Mouse (Mus musculus) MEL (cell line): Measurements from ENCODE around the gene Fam19a2. TPM values are rescaled to one million over a fixed set of nuclear protein-coding genes. Genes with fewer than 3 reads are reported as not detected.

Experiments
- DNase-seq: peaks from one replicate; pipeline ENCODE4 v3.0.0; 2011; ENCODE audit warnings: low read depth, low spot score
- H3K27ac ChIP-seq: 2 replicates; pipeline ENCODE4 v1.5.1; 2012; ENCODE audit warnings: low read depth, mild to moderate bottlenecking, control low read depth, low read length, moderate library complexity; ENCODE audit not compliant: control insufficient read depth
- H3K27me3 ChIP-seq, 2 experiments: fragments of 150-350 bp in 1 of 2; sonication (generic) in 1 of 2; 2 replicates each; pipeline ENCODE4 v1.6.1; 2012; ENCODE audit warnings: low read length in 2 of 2, mild to moderate bottlenecking in 2 of 2, improper control_type of control experiment in 1 of 2, moderate library complexity in 1 of 2; ENCODE audit not compliant: insufficient read depth in 2 of 2, control insufficient read depth in 1 of 2
- H3K36me3 ChIP-seq, 2 experiments: 2 replicates each; pipeline ENCODE4 v1.6.1; 2012 to 2014; ENCODE audit warnings: low read length in 2 of 2, improper control_type of control experiment in 1 of 2, inconsistent platforms in 1 of 2, mild to moderate bottlenecking in 1 of 2; ENCODE audit not compliant: insufficient read depth in 2 of 2, control insufficient read depth in 1 of 2
- H3K4me1 ChIP-seq, 2 experiments: fragments of 150-350 bp in 1 of 2; sonication (generic) in 1 of 2; 2 replicates each; pipeline ENCODE4 v1.6.1; 2012; ENCODE audit warnings: low read length in 2 of 2, improper control_type of control experiment in 1 of 2, mild to moderate bottlenecking in 1 of 2; ENCODE audit not compliant: insufficient read depth in 2 of 2, control insufficient read depth in 1 of 2
- H3K4me3 ChIP-seq, 2 experiments: fragments of 150-350 bp in 1 of 2; sonication (generic) in 1 of 2; 2 replicates each; pipeline ENCODE4 v1.5.1; 2012; ENCODE audit warnings: low read depth in 2 of 2, low read length in 2 of 2, mild to moderate bottlenecking in 2 of 2, moderate library complexity in 2 of 2, control low read depth in 1 of 2, improper control_type of control experiment in 1 of 2; ENCODE audit not compliant: control insufficient read depth in 1 of 2, insufficient read depth in 1 of 2
- H3K79me2 ChIP-seq: 2 replicates; pipeline ENCODE4 v1.6.1; 2012; ENCODE audit warnings: mild to moderate bottlenecking, low read length, moderate library complexity; ENCODE audit not compliant: control insufficient read depth, poor library complexity, insufficient read depth
- H3K9ac ChIP-seq: 2 replicates; pipeline ENCODE4 v1.6.1; 2012; ENCODE audit warnings: low read depth, mild to moderate bottlenecking, control low read depth, low read length, moderate library complexity; ENCODE audit not compliant: control insufficient read depth, poor library complexity, severe bottlenecking
- H3K9me3 ChIP-seq: fragments of 150-350 bp; sonication (generic); replicated peaks from 2 replicates; pipeline ENCODE4 v1.6.1; 2012; ENCODE audit warnings: mild to moderate bottlenecking, low read length, improper control_type of control experiment, moderate library complexity; ENCODE audit not compliant: insufficient read depth
- CTCF ChIP-seq, 3 experiments: IDR thresholded peaks in 2 of 3; conservative IDR thresholded peaks in 1 of 3; 2 replicates each; pipeline ENCODE4 v1.5.1; 2011 to 2012; ENCODE audit warnings: low read length in 3 of 3, low read depth in 2 of 3, mild to moderate bottlenecking in 2 of 3, improper control_type of control experiment in 1 of 3, inconsistent platforms in 1 of 3, mixed read lengths in 1 of 3, moderate library complexity in 1 of 3; ENCODE audit not compliant: control insufficient read depth in 1 of 3, insufficient read depth in 1 of 3, poor library complexity in 1 of 3, severe bottlenecking in 1 of 3
- E2F4 ChIP-seq: IDR thresholded peaks from 2 replicates; pipeline ENCODE4 v1.6.1; 2011; ENCODE audit warnings: low read depth, low read length, improper control_type of control experiment, borderline replicate concordance
- ELF1 ChIP-seq: IDR thresholded peaks from 2 replicates; pipeline ENCODE4 v1.6.1; 2014; ENCODE audit warnings: low read depth, mild to moderate bottlenecking, inconsistent platforms, low read length, improper control_type of control experiment, moderate library complexity
- GABPA ChIP-seq: IDR thresholded peaks from 2 replicates; pipeline ENCODE4 v1.6.1; 2012; ENCODE audit warnings: low read depth, mild to moderate bottlenecking, inconsistent platforms, low read length, improper control_type of control experiment, moderate library complexity
- GATA1 ChIP-seq: IDR thresholded peaks from 2 replicates; pipeline ENCODE4 v1.6.1; 2011; ENCODE audit warnings: low read depth, low read length, improper control_type of control experiment
- HCFC1 ChIP-seq: IDR thresholded peaks from 2 replicates; pipeline ENCODE4 v1.6.1; 2012; ENCODE audit warnings: low read depth, mild to moderate bottlenecking, inconsistent platforms, low read length, improper control_type of control experiment, moderate library complexity
- JUND ChIP-seq: IDR thresholded peaks from 2 replicates; pipeline ENCODE4 v1.6.1; 2011; ENCODE audit warnings: low read depth, mild to moderate bottlenecking, improper control_type of control experiment, low read length
- KAT2A ChIP-seq: conservative IDR thresholded peaks from 2 replicates; pipeline ENCODE4 v1.6.1; 2012; ENCODE audit warnings: low read depth, low read length, improper control_type of control experiment, inconsistent platforms
- MYC ChIP-seq: IDR thresholded peaks from 2 replicates; pipeline ENCODE4 v1.6.1; 2011; ENCODE audit warnings: low read depth, mild to moderate bottlenecking, low read length, improper control_type of control experiment, moderate library complexity
- NELFE ChIP-seq: IDR thresholded peaks from 2 replicates; pipeline ENCODE4 v1.6.1; 2011; ENCODE audit warnings: low read depth, low read length, improper control_type of control experiment
- POLR2AphosphoS2 ChIP-seq: IDR thresholded peaks from 2 replicates; pipeline ENCODE4 v1.6.1; 2011; ENCODE audit warnings: low read length, improper control_type of control experiment
- SIN3A ChIP-seq: IDR thresholded peaks from 2 replicates; pipeline ENCODE4 v1.6.1; 2012; ENCODE audit warnings: low read length, improper control_type of control experiment, inconsistent platforms
- TBP ChIP-seq: IDR thresholded peaks from 2 replicates; pipeline ENCODE4 v1.8.0; 2011; ENCODE audit warnings: low read depth, low read length, improper control_type of control experiment
- UBTF ChIP-seq: IDR thresholded peaks from 2 replicates; pipeline ENCODE4 v1.6.1; 2012; ENCODE audit warnings: low read depth, mild to moderate bottlenecking, inconsistent platforms, low read length, improper control_type of control experiment, moderate library complexity, borderline replicate concordance; ENCODE audit not compliant: insufficient read depth
- USF1 ChIP-seq: IDR thresholded peaks from 2 replicates; pipeline ENCODE4 v1.6.1; 2014; ENCODE audit warnings: low read depth, mild to moderate bottlenecking, inconsistent platforms, low read length, improper control_type of control experiment, moderate library complexity
- ZC3H11A ChIP-seq: IDR thresholded peaks from 2 replicates; pipeline ENCODE4 v1.6.1; 2012; ENCODE audit warnings: low read depth, mild to moderate bottlenecking, inconsistent platforms, low read length, improper control_type of control experiment
- polyA plus RNA-seq, 2 experiments: library from polyadenylated mRNA; stranded (reverse) in 1 of 2; unstranded in 1 of 2; fragments of >175 nt in 1 of 2; fragments of >200 nt in 1 of 2; gene quantifications; 2 replicates each; pipeline versions ENCODE4 v1.2.1 to v1.2.4; 2012; ENCODE audit warnings: low replicate concordance in 2 of 2, low read depth in 1 of 2; ENCODE audit not compliant: insufficient read length in 2 of 2, insufficient read depth in 1 of 2, missing spikeins in 1 of 2
- total RNA-seq: library from RNA; depleted of rRNA; stranded (reverse); fragments of 300-350 nt; gene quantifications from 2 replicates; pipeline ENCODE4 v1.2.3, GENCODE M21; 2012

Fam19a2 gene
- total and polyA plus RNA-seq, 3 experiments = not detected

GRCm38 (mm10) chr10:123341280-123341679, 77.5 kb downstream of the Fam19a2 start:
- no peaks in the 10 kb centered on the region for H3K9me3 ChIP-seq
- no peak overlapping the region for H3K4me3 ChIP-seq
- DNase-seq = no peak
- H3K79me2 ChIP-seq = no peaks in the 10 kb centered on the region
- TF ChIP-seq SIN3A (no peak), HCFC1 (no peak), GATA1 (no peak), USF1 (no peak), UBTF (no peak), POLR2AphosphoS2 (no peak), ELF1 (no peak), E2F4 (no peak), GABPA (no peak), ZC3H11A (no peak)
- no peaks in the 10 kb centered on the region for H3K4me1 ChIP-seq
- no peaks in the 10 kb centered on the region for H3K36me3 ChIP-seq
- no peak overlapping the region for H3K9ac ChIP-seq
- no peak overlapping the region for H3K27ac ChIP-seq
- no peaks in the 10 kb centered on the region for H3K27me3 ChIP-seq

GRCm38 (mm10) chr10:123342591-123343236, 78.9 kb downstream of the Fam19a2 start:
- no peaks in the 10 kb centered on the region for H3K36me3 ChIP-seq
- TF ChIP-seq MYC = no peak
- no peak for TF ChIP-seq GABPA
- TF ChIP-seq CTCF (IDR thresholded peaks at IDR 0.05 in 2 of 3, conservative IDR thresholded peaks at IDR 0.05 in 1 of 3; ENCODE audit: control insufficient read depth in 1 of 3, insufficient read depth in 1 of 3, low read depth in 2 of 3, low read length in 3 of 3, poor library complexity in 1 of 3, severe bottlenecking in 1 of 3) = peak in 1 of 3 experiments; percentile 4; a peak in 1 of 6 replicates
- no peak for TF ChIP-seq KAT2A
- H3K4me1 ChIP-seq = no peaks in the 10 kb centered on the region
- H3K4me3 ChIP-seq = no peak overlapping the region
- H3K27ac ChIP-seq = no peak overlapping the region
- no peak overlapping the region for H3K9ac ChIP-seq
- no peak for DNase-seq
- no peaks in the 10 kb centered on the region for H3K79me2 ChIP-seq
- no peaks in the 10 kb centered on the region for H3K9me3 ChIP-seq
- no peaks in the 10 kb centered on the region for H3K27me3 ChIP-seq

GRCm38 (mm10) chr10:123346301-123346700, 82.5 kb downstream of the Fam19a2 start:
- no peaks in the 10 kb centered on the region for H3K79me2 ChIP-seq
- no peaks in the 10 kb centered on the region for H3K36me3 ChIP-seq
- H3K27me3 ChIP-seq = no peaks in the 10 kb centered on the region
- no peak overlapping the region for H3K9ac ChIP-seq
- DNase-seq = no peak
- H3K4me1 ChIP-seq = no peaks in the 10 kb centered on the region
- H3K4me3 ChIP-seq = no peak overlapping the region
- no peaks in the 10 kb centered on the region for H3K9me3 ChIP-seq
- no peak overlapping the region for H3K27ac ChIP-seq
- TF ChIP-seq NELFE (no peak), TBP (no peak), JUND (no peak)
- TF ChIP-seq, all 39 proteins: peak for 0
